In the genomic region with DNA sequence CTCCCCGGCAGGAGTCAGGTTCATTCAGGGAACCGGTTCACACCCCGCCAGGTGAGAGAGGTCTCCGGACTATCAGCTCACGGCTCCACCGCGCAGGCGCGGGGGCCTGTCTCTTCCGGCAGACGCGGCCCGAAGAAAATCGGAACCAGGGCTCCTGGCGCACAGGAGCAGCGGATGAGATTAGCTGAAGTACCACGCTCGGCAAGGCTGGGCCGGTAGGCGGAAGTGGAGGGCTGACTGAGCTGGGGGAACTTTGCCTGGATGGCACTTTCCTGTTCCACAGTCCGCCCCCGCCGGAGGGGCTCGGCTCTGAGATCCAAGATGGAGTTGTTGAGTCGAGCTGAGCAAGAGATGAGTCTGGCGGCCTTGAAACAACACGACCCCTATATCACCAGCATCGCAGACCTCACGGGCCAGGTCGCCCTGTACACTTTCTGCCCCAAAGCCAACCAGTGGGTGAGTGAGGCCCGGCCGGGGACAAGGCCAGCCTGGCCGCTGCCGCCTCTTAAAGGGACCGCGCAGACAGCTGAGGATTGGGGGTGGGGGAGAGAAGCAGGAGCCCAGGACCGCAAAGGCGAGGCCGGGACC, we compare ENCODE assay signal across 8 mouse cellular contexts. TPM values are rescaled to one million over a fixed set of nuclear protein-coding genes. Genes with fewer than 3 reads are reported as not detected.
DNase-seq lines count a peak whose midpoint lies in the region; ATAC-seq and TF ChIP-seq lines count a peak whose summit lies in the region.

A gene (plus strand): TSS at position 175 of the 588 bp plus-strand sequence.

- WGBS in cerebellum, adult 2 months = under 1% methylated on average over 39 of the region's 39 CpGs
- WGBS in forebrain, postnatal 0 days = 1% methylated on average over 39 of the region's 39 CpGs
- under 1% methylated on average over 39 of the region's 39 CpGs for WGBS in lung, embryonic 15.5 days

- peak within 1 kb of the TSS; percentile 79 for H3K9ac ChIP-seq in MEL (ENCODE audit: control insufficient read depth, low read depth, low read length, poor library complexity, severe bottlenecking)
- peak within 1 kb of the TSS; percentile 90 for H3K9ac ChIP-seq in forebrain, postnatal 0 days
- peak within 1 kb of the TSS; percentile 79 for H3K9ac ChIP-seq in lung, embryonic 15.5 days

- no peak for TF ChIP-seq RAD21 in MEL (IDR thresholded peaks at IDR 0.05; ENCODE audit: low read depth, low read length)

- ATAC-seq in forebrain, postnatal 0 days = peak; percentile 100
- peak; percentile 99 for ATAC-seq in lung, embryonic 15.5 days (ENCODE audit: borderline replicate concordance, extremely low read depth, low FRiP score, low TSS enrichment)

- peak within 1 kb of the TSS; percentile 52 for H3K27ac ChIP-seq in MEL (ENCODE audit: control insufficient read depth, low read depth, low read length)
- peak within 1 kb of the TSS; percentile 62 for H3K27ac ChIP-seq in cerebellum, adult 2 months (ENCODE audit: insufficient read depth, low read length)
- H3K27ac ChIP-seq in forebrain, postnatal 0 days (ENCODE audit: low read depth, low read length) = peak within 1 kb of the TSS; percentile 90
- H3K27ac ChIP-seq in lung, embryonic 15.5 days = peak within 1 kb of the TSS; percentile 72

- peak; percentile 98 for DNase-seq in MEL (ENCODE audit: low read depth, low spot score)
- peak; percentile 97 to 98 for DNase-seq in cerebellum, adult 2 months
- peak; percentile 99 for DNase-seq in forebrain, postnatal 0 days
- peak; percentile 96 for DNase-seq in heart, postnatal 4 days
- peak; percentile 95 to 97 for DNase-seq in layer of hippocampus, adult 8-10 months (ENCODE audit: low spot score in 2 of 2)
- DNase-seq in ovary, adult 18-20 months (ENCODE audit: low spot score) = peak; percentile 93
- peak; percentile 98 for DNase-seq in thymus, postnatal 0 days (ENCODE audit: low spot score)

- H3K9me3 ChIP-seq in MEL (replicated peaks; ENCODE audit: insufficient read depth, low read length) = no peaks in the 10 kb centered on the region
- no peaks in the 10 kb centered on the region for H3K9me3 ChIP-seq in forebrain, postnatal 0 days (ENCODE audit: low read length)
- H3K9me3 ChIP-seq in lung, embryonic 15.5 days = no peaks in the 10 kb centered on the region

- no peak for TF ChIP-seq CTCF in MEL (IDR thresholded peaks at IDR 0.05 in 2 of 3, conservative IDR thresholded peaks at IDR 0.05 in 1 of 3; ENCODE audit: control insufficient read depth in 1 of 3, insufficient read depth in 1 of 3, low read depth in 2 of 3, low read length in 3 of 3, poor library complexity in 1 of 3, severe bottlenecking in 1 of 3)
- no peak for TF ChIP-seq CTCF in cerebellum, adult 2 months (IDR thresholded peaks at IDR 0.05; ENCODE audit: borderline replicate concordance, insufficient read depth, low read depth, low read length)
- peak; percentile 46; the same call in 1 of the 2 replicates for TF ChIP-seq CTCF in forebrain, postnatal 0 days (IDR thresholded peaks at IDR 0.05; ENCODE audit: low read depth)

- TF ChIP-seq POLR2A in MEL (IDR thresholded peaks at IDR 0.05; ENCODE audit: control insufficient read depth in 1 of 2, insufficient read depth in 1 of 2, low read depth in 1 of 2, low read length in 2 of 2, poor library complexity in 1 of 2) = peak; percentile 57 to 86; a peak in 3 of 4 replicates
- peak; percentile 73 for TF ChIP-seq POLR2A in cerebellum, adult 2 months (IDR thresholded peaks at IDR 0.05; ENCODE audit: borderline replicate concordance, insufficient read depth, low read length)

- peaks cover 2 to 4% of the 10 kb centered on the region in 2 experiments; a peak in 3 of 4 replicates for H3K27me3 ChIP-seq in MEL (ENCODE audit: control insufficient read depth in 1 of 2, insufficient read depth in 2 of 2, low read length in 2 of 2)
- H3K27me3 ChIP-seq in cerebellum, adult 2 months (ENCODE audit: control insufficient read depth, insufficient read depth, low read length) = no peaks in the 10 kb centered on the region
- no peaks in the 10 kb centered on the region for H3K27me3 ChIP-seq in forebrain, postnatal 0 days (ENCODE audit: insufficient read depth, low read length)
- no peaks in the 10 kb centered on the region for H3K27me3 ChIP-seq in lung, embryonic 15.5 days

- peak within 1 kb of the TSS; percentile 62 for H3K4me2 ChIP-seq in forebrain, postnatal 0 days (ENCODE audit: low read depth)
- H3K4me2 ChIP-seq in lung, embryonic 15.5 days = peak within 1 kb of the TSS; percentile 75

- 0 out of 4 replicates have a peak, but pooled peaks cover 3% of the 10 kb centered on the region in 2 experiments for H3K4me1 ChIP-seq in MEL (ENCODE audit: control insufficient read depth in 1 of 2, insufficient read depth in 2 of 2, low read length in 2 of 2)
- no peaks in the 10 kb centered on the region for H3K4me1 ChIP-seq in cerebellum, adult 2 months (ENCODE audit: control insufficient read depth, insufficient read depth, low read length)
- peaks cover 8% of the 10 kb centered on the region; the same call in 1 of the 2 replicates for H3K4me1 ChIP-seq in forebrain, postnatal 0 days (ENCODE audit: insufficient read depth)
- peaks cover 13% of the 10 kb centered on the region for H3K4me1 ChIP-seq in lung, embryonic 15.5 days

- peak within 1 kb of the TSS; percentile 77 to 89 for H3K4me3 ChIP-seq in MEL (ENCODE audit: control insufficient read depth in 1 of 2, insufficient read depth in 1 of 2, low read depth in 2 of 2, low read length in 2 of 2)
- H3K4me3 ChIP-seq in cerebellum, adult 2 months (replicated peaks; ENCODE audit: insufficient read depth, low read depth, low read length) = peak within 1 kb of the TSS; percentile 80
- H3K4me3 ChIP-seq in forebrain, postnatal 0 days (ENCODE audit: low read depth, low read length) = peak within 1 kb of the TSS; percentile 99
- H3K4me3 ChIP-seq in lung, embryonic 15.5 days = peak within 1 kb of the TSS; percentile 73

- H3K79me2 ChIP-seq in MEL (ENCODE audit: control insufficient read depth, insufficient read depth, low read length, poor library complexity) = peaks cover 17% of the 10 kb centered on the region

- TF ChIP-seq EP300 in MEL (IDR thresholded peaks at IDR 0.05; ENCODE audit: low read depth in 1 of 2, low read length in 2 of 2) = peak in 1 of 2 experiments; percentile 61; a peak in 2 of 4 replicates

- peaks cover 6% of the 10 kb centered on the region in 2 experiments for H3K36me3 ChIP-seq in MEL (ENCODE audit: control insufficient read depth in 1 of 2, insufficient read depth in 2 of 2, low read length in 2 of 2)
- peaks cover 4% of the 10 kb centered on the region; the same call in 1 of the 2 replicates for H3K36me3 ChIP-seq in forebrain, postnatal 0 days (ENCODE audit: insufficient read depth)
- H3K36me3 ChIP-seq in lung, embryonic 15.5 days = peaks cover 22% of the 10 kb centered on the region

TF ChIP-seq in MEL, 35 proteins besides CTCF, POLR2A, EP300 and RAD21 (continues in another document):
- TF ChIP-seq POLR2AphosphoS2 (IDR thresholded peaks at IDR 0.05; ENCODE audit: low read length) (peak; percentile 91), UBTF (IDR thresholded peaks at IDR 0.05; ENCODE audit: borderline replicate concordance, insufficient read depth, low read depth, low read length) (no peak), NELFE (IDR thresholded peaks at IDR 0.05; ENCODE audit: low read depth, low read length) (peak; percentile 84), MAZ (IDR thresholded peaks at IDR 0.05; ENCODE audit: low read depth, low read length) (peak; percentile 95), MAX (IDR thresholded peaks at IDR 0.05; ENCODE audit: low read length) (peak; percentile 85), MAFK (IDR thresholded peaks at IDR 0.05; ENCODE audit: borderline replicate concordance, low read depth, low read length) (0 out of 2 replicates have a peak, but pooled peaks have one; percentile 42), TAL1 (IDR thresholded peaks at IDR 0.05; ENCODE audit: low read length) (no peak), ZKSCAN1 (IDR thresholded peaks at IDR 0.05; ENCODE audit: low read depth, low read length) (no peak), MXI1 (IDR thresholded peaks at IDR 0.05; ENCODE audit: low read depth, low read length) (peak; percentile 91), ZC3H11A (IDR thresholded peaks at IDR 0.05; ENCODE audit: low read depth, low read length) (no peak), ZNF384 (IDR thresholded peaks at IDR 0.05; ENCODE audit: low read depth, low read length) (no peak; the same call in 1 of the 2 replicates), E2F4 (IDR thresholded peaks at IDR 0.05; ENCODE audit: borderline replicate concordance, low read depth, low read length) (peak; percentile 17; the same call in 1 of the 2 replicates), TBP (IDR thresholded peaks at IDR 0.05; ENCODE audit: low read depth, low read length) (peak; percentile 85), KAT2A (conservative IDR thresholded peaks at IDR 0.05; ENCODE audit: low read depth, low read length) (peak; percentile 82; the same call in 1 of the 2 replicates), GATA1 (IDR thresholded peaks at IDR 0.05; ENCODE audit: low read depth, low read length) (0 out of 2 replicates have a peak, but pooled peaks have one; percentile 28), CHD1 (IDR thresholded peaks at IDR 0.05; ENCODE audit: low read depth, low read length) (peak; percentile 84; the same call in 1 of the 2 replicates), BHLHE40 (IDR thresholded peaks at IDR 0.05; ENCODE audit: borderline replicate concordance, low read depth, low read length) (no peak), SMC3 (IDR thresholded peaks at IDR 0.05; ENCODE audit: low read depth, low read length) (0 out of 2 replicates have a peak, but pooled peaks have one; percentile 22), SIN3A (IDR thresholded peaks at IDR 0.05; ENCODE audit: low read length) (peak; percentile 98), ETS1 (IDR thresholded peaks at IDR 0.05; ENCODE audit: low read depth, low read length) (peak; percentile 81), ZMIZ1 (IDR thresholded peaks at IDR 0.05; ENCODE audit: low read depth, low read length) (peak; percentile 81), USF1 (IDR thresholded peaks at IDR 0.05; ENCODE audit: low read depth, low read length) (peak; percentile 60), HCFC1 (IDR thresholded peaks at IDR 0.05; ENCODE audit: low read depth, low read length) (peak; percentile 98)

RNA-seq across cellular contexts. Expression of the gene that starts here (rescaled TPM):
- 17.6 and 21.4 TPM in 2 replicates for total RNA-seq in MEL (2012; rRNA removed)
- 10 to 100 TPM in 1 of 2 experiments, not detected in 1; 31.4 TPM for polyA plus RNA-seq in MEL (2012; ENCODE audit: insufficient read depth in 1 of 2, insufficient read length in 2 of 2, low read depth in 1 of 2, low replicate concordance in 2 of 2, missing spikeins in 1 of 2)
- 20.6 and 20.8 TPM in 2 replicates for polyA plus RNA-seq in cerebellum, adult 2 months (2012; rRNA removed)
- 14.8 and 20.9 TPM in 2 replicates for total RNA-seq in forebrain, postnatal 0 days (2014; rRNA removed)
- 6.9 and 8.8 TPM in 2 replicates for polyA plus RNA-seq in forebrain, postnatal 0 days (2015; fragmentation: Nextera tagmentation; extraction: Ambion mirVana)
- 10 to 100 TPM; 19.2 to 20.0 TPM for total RNA-seq in heart, postnatal 4 days (2021)
- total RNA-seq in layer of hippocampus, adult 8-10 months (2022) = 10 to 100 TPM; 21.8 to 25.8 (median 24.7) TPM
- polyA plus RNA-seq in lung, embryonic 15.5 days (2015; fragmentation: Nextera tagmentation; extraction: Ambion mirVana) = 24.6 and 26.7 TPM in 2 replicates
- 17.4 and 17.7 TPM in 2 replicates for polyA plus RNA-seq in thymus, postnatal 0 days (2015; fragmentation: Nextera tagmentation; extraction: Ambion mirVana)

Comparison
In these comparisons a context has a peak if more than half of its experiments do, and no peak if none do; other contexts are left out.
1. Peak in every context shown above with its lines: DNase-seq, ATAC-seq, H3K4me3 ChIP-seq and H3K27ac ChIP-seq.